Mouse (Mus musculus) embryonic facial prominence, embryonic 11.5 days (tissue): ENCODE measurements around the gene Foxm1. TPM values are rescaled to one million over a fixed set of nuclear protein-coding genes. Genes with fewer than 3 reads are reported as not detected.

Source experiments
- ATAC-seq: fragments of 200-750 bp; cut with Nextera tagmentation; replicated peaks from 2 replicates; pipeline ENCODE4 v1.8.0; 2017; ENCODE audit warnings: low read depth; ENCODE audit not compliant: insufficient number of reproducible peaks, low FRiP score, low TSS enrichment
- DNase-seq: peaks from one replicate; pipeline ENCODE4 v3.0.0-alpha.2; 2015; ENCODE audit warnings: low spot score
- H3K27ac ChIP-seq: fragments of 300-500 bp; sonication (generic); replicated peaks from 2 replicates; pipeline ENCODE4 v1.5.1; 2014; ENCODE audit warnings: mild to moderate bottlenecking, low read depth, low read length, control low read depth
- H3K27me3 ChIP-seq: fragments of 300-500 bp; sonication (generic); 2 replicates; pipeline ENCODE4 v1.6.1; 2014; ENCODE audit warnings: mild to moderate bottlenecking, low read length, moderate library complexity, mixed read lengths; ENCODE audit not compliant: control insufficient read depth, insufficient read depth
- H3K36me3 ChIP-seq: fragments of 300-500 bp; sonication (generic); replicated peaks from 2 replicates; pipeline ENCODE4 v1.6.1; 2014; ENCODE audit warnings: low read depth, mild to moderate bottlenecking, low read length, moderate library complexity, mixed read lengths; ENCODE audit not compliant: control insufficient read depth, insufficient read depth
- H3K4me1 ChIP-seq: fragments of 300-500 bp; sonication (generic); 2 replicates; pipeline ENCODE4 v1.6.1; 2014; ENCODE audit warnings: low read length, mixed read lengths; ENCODE audit not compliant: control insufficient read depth, insufficient read depth
- H3K4me2 ChIP-seq: fragments of 300-500 bp; sonication (generic); 2 replicates; pipeline ENCODE4 v1.6.1; 2014; ENCODE audit warnings: low read depth, mild to moderate bottlenecking, control low read depth, low read length, moderate library complexity
- H3K4me3 ChIP-seq: fragments of 300-500 bp; sonication (generic); 2 replicates; pipeline ENCODE4 v1.5.1; 2014; ENCODE audit warnings: low read depth, low read length, control low read depth
- H3K9ac ChIP-seq: fragments of 300-500 bp; sonication (generic); replicated peaks from 2 replicates; pipeline ENCODE4 v1.6.1; 2014; ENCODE audit warnings: mild to moderate bottlenecking, control low read depth, low read length
- H3K9me3 ChIP-seq: fragments of 300-500 bp; sonication (generic); replicated peaks from 2 replicates; pipeline ENCODE4 v1.6.1; 2016; ENCODE audit warnings: mild to moderate bottlenecking, low read length, inconsistent platforms, mixed read lengths; ENCODE audit not compliant: control insufficient read depth
- WGBS: fragments of 180-500 bp; shearing (Covaris S2); extraction: QIAGEN DNeasy Blood & Tissue Kit; methylation state at CpG from one replicate; pipeline ENCODE4 v1.1.7; 2014; 5-methylcytosine and 5-hydroxymethylcytosine counted together
- polyA plus RNA-seq: library from polyadenylated mRNA; unstranded; fragments of >200 nt; fragmentation: Nextera tagmentation; extraction: Ambion mirVana; gene quantifications from 2 replicates; pipeline ENCODE4 v1.2.1, GENCODE M21; 2014

The Foxm1 gene
- polyA plus RNA-seq, 1 experiment from 2014 or later: 40.7 TPM

DNA sequence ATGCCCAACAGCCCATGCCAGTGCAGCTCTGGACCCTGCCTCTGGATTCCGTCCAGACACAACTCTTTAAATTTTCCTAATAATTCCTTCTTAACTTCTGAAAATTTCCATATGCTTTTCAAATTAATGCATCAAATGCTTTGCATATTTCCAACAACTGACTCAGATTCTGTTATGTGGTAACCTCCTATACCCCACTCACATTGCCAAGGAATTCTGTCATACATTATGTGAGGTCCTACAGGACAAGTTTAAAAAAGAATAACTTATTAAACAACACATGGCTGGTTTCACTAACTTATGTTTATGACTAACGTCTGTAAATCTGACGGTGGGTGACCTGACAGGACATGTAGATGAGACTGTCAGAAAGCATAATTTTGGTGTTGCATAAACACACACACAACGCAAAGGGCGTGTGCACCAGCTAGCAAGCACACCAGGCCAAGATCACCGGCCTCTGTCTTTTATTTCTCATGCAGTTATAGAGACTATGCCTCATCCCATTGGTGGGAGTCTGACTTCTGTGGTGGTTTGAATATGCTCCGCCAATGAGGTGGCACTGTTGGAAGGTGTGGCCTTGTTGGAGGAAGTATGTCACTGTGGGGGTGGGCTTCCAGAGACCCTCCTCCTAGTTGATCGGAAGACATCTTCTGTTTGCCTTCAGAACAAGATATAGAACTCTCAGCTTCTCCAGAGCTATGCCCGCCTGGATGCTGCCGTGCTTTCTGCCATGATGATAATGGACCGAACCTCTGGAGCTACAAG, 20.6 kb upstream of the Foxm1 start:
- 94% methylated on average over 11 of the region's 11 CpGs for WGBS
- H3K36me3 ChIP-seq: no peaks in the 10 kb centered on the region
- ATAC-seq: no peak
- no peak overlapping the region for H3K4me3 ChIP-seq
- H3K27ac ChIP-seq: no peak overlapping the region
- H3K9ac ChIP-seq: no peak overlapping the region
- no peaks in the 10 kb centered on the region for H3K27me3 ChIP-seq
- H3K4me2 ChIP-seq: no peak overlapping the region
- H3K9me3 ChIP-seq: no peaks in the 10 kb centered on the region
- no peaks in the 10 kb centered on the region for H3K4me1 ChIP-seq
- DNase-seq: no peak

DNA sequence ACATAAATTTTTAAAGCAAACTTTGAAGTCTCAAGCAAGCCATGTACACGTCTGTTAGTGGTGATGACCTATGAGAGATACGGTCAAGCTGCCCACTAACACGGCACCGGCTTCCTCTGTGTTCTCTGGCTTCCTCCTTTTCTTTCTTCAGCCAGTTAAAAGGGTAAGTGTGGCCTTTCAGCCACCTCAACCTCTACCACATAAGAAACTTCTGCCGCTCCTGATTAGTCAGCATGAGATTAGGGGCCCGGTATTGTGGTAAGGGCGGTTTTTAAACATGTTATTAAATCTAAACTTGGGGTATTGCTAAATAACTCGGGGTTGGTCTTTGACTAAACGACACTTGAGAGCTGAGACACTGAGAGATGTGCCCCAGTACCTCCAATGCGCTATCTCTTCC, 17.1 kb upstream of the Foxm1 start:
- no peak for DNase-seq
- H3K9me3 ChIP-seq: no peaks in the 10 kb centered on the region
- no peak overlapping the region for H3K4me2 ChIP-seq
- no peak overlapping the region for H3K27ac ChIP-seq
- WGBS: 87% methylated on average over 10 of the region's 10 CpGs
- no peak overlapping the region for H3K4me3 ChIP-seq
- no peaks in the 10 kb centered on the region for H3K27me3 ChIP-seq
- no peaks in the 10 kb centered on the region for H3K4me1 ChIP-seq
- H3K9ac ChIP-seq: no peak overlapping the region
- H3K36me3 ChIP-seq: no peaks in the 10 kb centered on the region
- ATAC-seq: no peak

DNA sequence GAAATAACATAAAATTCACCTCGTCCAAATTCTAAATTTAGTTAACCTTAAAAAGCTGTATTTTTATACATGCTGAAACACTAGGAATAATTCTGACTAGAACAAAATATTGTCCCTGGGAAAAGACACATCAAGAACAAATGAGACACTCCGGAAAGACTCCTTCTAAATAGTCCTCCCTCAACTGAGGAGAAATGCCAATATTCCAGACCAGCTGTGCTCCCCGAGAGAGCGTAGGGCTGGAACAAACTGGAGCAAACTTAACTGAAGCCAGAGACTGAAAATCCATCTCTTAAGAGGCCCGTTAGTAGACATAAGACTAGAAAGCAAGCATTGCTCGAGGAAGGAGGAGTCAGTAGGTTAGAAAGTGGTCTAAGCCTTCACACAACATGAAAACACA, 16.0 kb upstream of the Foxm1 start:
- H3K4me2 ChIP-seq: no peak overlapping the region
- no peaks in the 10 kb centered on the region for H3K27me3 ChIP-seq
- no peak overlapping the region for H3K27ac ChIP-seq
- no peak for DNase-seq
- no peaks in the 10 kb centered on the region for H3K4me1 ChIP-seq
- WGBS: 89% methylated on average over 6 of the region's 6 CpGs
- no peak for ATAC-seq
- H3K4me3 ChIP-seq: no peak overlapping the region
- H3K36me3 ChIP-seq: no peaks in the 10 kb centered on the region; the same call in 1 of the 2 replicates
- H3K9me3 ChIP-seq: no peaks in the 10 kb centered on the region
- H3K9ac ChIP-seq: no peak overlapping the region

DNA sequence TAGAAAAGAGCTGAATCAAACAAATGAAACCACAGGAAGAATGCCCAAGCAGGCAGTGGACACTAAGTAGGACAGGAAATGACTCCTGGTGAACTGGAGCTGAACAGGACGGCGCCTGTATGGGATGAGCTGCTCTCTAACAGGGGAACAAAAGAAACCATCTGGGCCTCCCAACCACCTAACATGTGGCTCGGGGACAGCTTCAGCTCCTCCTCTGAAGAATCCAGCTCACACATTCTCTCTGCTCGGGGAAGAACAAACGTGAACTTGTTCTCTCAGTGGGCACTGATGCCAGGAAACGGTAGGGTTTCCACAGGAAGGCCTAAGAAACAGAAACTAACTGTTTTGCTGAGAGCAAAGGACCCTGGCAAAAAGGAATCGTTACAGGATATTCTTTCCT, 13.1 kb upstream of the Foxm1 start:
- no peak overlapping the region for H3K4me2 ChIP-seq
- no peaks in the 10 kb centered on the region for H3K9me3 ChIP-seq
- H3K27ac ChIP-seq: no peak overlapping the region
- no peaks in the 10 kb centered on the region for H3K27me3 ChIP-seq
- 39% methylated on average over 7 of the region's 7 CpGs for WGBS
- H3K9ac ChIP-seq: no peak overlapping the region
- no peaks in the 10 kb centered on the region; the same call in 1 of the 2 replicates for H3K36me3 ChIP-seq
- no peak overlapping the region for H3K4me3 ChIP-seq
- ATAC-seq (no peak), DNase-seq (no peak)
- H3K4me1 ChIP-seq: no peaks in the 10 kb centered on the region

DNA sequence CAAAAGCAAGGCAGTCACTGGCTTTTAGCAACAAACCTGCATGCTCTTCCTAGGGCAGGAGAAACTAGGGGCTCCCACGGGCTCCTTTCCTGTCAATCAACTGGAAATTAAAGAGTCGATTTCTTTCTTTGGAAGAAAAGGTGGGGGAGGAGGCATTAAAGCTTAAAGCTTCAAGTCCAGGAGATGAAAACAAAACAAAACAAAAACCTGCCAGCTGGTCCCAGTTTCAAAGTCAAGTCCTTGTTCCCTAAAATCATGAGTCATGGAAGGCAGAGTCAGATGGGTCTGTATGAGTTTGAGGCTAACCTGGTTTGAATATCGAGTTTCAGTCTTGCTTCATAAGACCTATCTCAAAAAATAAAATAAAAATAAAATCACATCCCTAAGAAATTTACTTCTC, 8.6 kb upstream of the Foxm1 start:
- Histone ChIP-seq H3K4me3 (no peak overlapping the region), H3K27ac (no peak overlapping the region), H3K27me3 (no peaks in the 10 kb centered on the region), H3K4me1 (no peaks in the 10 kb centered on the region), H3K36me3 (peaks cover 2% of the 10 kb centered on the region), H3K9me3 (no peaks in the 10 kb centered on the region), H3K9ac (no peak overlapping the region), H3K4me2 (no peak overlapping the region)
- 39% methylated on average over 3 of the region's 3 CpGs for WGBS
- DNase-seq (no peak), ATAC-seq (no peak)

DNA sequence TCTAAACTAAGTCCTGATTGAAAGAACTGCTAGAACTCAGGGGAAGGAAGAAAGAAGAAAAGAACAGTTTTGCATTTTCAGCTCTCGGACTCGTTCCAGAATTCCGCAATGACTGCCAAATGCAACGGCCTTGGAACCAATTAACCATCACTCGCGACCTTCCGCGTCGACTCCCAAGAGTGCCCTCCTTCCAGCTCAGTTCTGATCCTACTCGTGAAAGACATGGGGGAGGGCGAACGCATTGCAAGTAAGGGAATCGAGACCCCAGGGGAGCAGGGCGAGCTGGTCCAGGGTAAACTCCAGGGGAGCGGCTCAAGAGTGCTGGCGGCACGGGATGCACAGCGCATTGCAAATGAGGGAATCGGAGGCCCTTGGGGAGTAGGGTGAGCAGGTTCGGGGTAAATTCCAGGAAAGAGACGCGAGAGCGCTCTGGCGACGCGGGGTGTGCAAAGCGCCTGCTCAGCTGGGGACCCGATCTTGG, 7.5 kb upstream of the Foxm1 start:
- DNase-seq: no peak
- no peaks in the 10 kb centered on the region for H3K27me3 ChIP-seq
- H3K27ac ChIP-seq: peak overlapping the region; percentile 77
- peaks cover 2% of the 10 kb centered on the region for H3K36me3 ChIP-seq
- under 1% methylated on average over 28 of the region's 28 CpGs for WGBS
- H3K4me2 ChIP-seq: peak overlapping the region; percentile 76
- H3K4me3 ChIP-seq: peak overlapping the region; percentile 84
- no peaks in the 10 kb centered on the region for H3K4me1 ChIP-seq
- no peaks in the 10 kb centered on the region for H3K9me3 ChIP-seq
- peak overlapping the region; percentile 78 for H3K9ac ChIP-seq
- ATAC-seq: peak; percentile 71

DNA sequence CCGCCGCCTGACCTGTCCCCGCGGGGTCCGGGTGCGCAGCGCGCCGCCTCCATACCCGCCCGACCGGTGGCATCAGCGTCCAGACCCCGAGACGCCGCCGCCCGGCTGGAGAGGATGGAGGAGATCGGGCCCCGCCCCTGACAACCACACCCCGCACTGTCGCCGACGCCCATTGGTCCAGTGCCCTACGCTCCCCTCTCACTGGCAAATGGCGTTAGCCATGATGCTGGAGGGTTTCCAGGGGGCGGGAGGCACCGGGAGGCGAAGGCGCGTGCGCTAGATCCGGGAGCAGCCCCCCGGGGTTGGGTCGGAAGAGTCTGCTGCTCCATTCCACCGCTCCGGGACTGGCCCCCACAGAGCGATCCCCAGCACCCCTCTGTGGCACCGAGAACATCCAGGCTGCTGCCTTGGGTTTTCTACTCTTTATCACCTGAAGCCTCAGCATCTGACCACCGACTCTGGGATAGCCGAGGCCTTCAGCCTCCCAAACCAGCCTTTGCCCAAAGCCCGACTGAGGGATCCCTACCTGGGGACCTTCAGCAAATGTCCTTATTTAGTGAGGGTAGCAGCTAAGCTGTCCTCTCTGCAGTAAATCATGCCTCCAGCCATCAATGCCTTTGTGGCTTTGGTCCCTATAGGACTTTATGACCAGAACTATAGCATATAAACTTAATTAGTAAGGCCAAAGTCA, 6.9 kb upstream of the Foxm1 start, which contains the start of gene Tulp3:
TSS of gene Tulp3 (minus strand) at position 126 of the 691 bp plus-strand sequence.
- DNase-seq: peak; percentile 97
- WGBS: under 1% methylated on average over 40 of the region's 42 CpGs
- Histone ChIP-seq H3K9me3 (no peaks in the 10 kb centered on the region), H3K9ac (peak within 1 kb of the TSS; percentile 78), H3K4me3 (peak within 1 kb of the TSS; percentile 84), H3K4me1 (no peaks in the 10 kb centered on the region), H3K36me3 (peaks cover 2% of the 10 kb centered on the region), H3K27ac (peak within 1 kb of the TSS; percentile 77), H3K4me2 (peak within 1 kb of the TSS; percentile 82), H3K27me3 (no peaks in the 10 kb centered on the region)
- peak; percentile 99 for ATAC-seq

DNA sequence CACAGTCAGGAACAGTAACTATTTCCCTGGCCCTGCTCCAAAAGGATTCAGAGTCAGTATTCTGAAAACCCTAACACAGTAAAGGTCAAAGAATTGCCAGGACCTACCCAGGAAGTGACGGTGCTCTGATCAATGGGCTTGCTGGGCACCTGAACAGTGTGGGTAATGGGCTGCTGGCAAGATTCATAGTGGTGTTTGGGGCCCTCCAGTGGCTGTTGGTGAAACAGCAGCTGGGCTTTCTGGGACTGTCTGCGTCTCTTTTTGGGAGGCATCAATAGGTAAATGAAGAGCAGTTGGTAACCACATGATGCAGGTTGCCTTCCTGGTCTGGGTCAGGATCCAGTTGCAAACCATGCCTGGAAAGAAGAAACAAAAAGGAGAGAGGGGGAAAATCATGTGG, 3.8 kb upstream of the Foxm1 start:
- H3K27ac ChIP-seq: no peak overlapping the region
- WGBS: 22% methylated on average over 2 of the region's 2 CpGs
- no peak overlapping the region; the same call in 1 of the 2 replicates for H3K9ac ChIP-seq
- peaks cover 2% of the 10 kb centered on the region for H3K36me3 ChIP-seq
- DNase-seq (peak; percentile 75), ATAC-seq (no peak)
- H3K4me1 ChIP-seq: no peaks in the 10 kb centered on the region
- H3K27me3 ChIP-seq: no peaks in the 10 kb centered on the region
- H3K4me2 ChIP-seq: no peak overlapping the region
- no peaks in the 10 kb centered on the region for H3K9me3 ChIP-seq
- no peak overlapping the region for H3K4me3 ChIP-seq
